ENCODE assay signal across 10 mouse cellular contexts in genomic region chr11:103285951-103286350, GRCm38 (mm10). TPM values are rescaled to one million over a fixed set of nuclear protein-coding genes. Genes with fewer than 3 reads are reported as not detected.
DNase-seq lines count a peak whose midpoint lies in the region; ATAC-seq lines count a peak whose summit lies in the region.
"Had no signal": no experiment of that assay in that cellular context is flagged by ENCODE, and none has a peak within 500 bp of the region (broad histone marks: within the 10 kb centered on the region; RNA-seq: fewer than 3 reads in every experiment).

No protein-coding gene starts in this region.

- H3K27me3 ChIP-seq in kidney, embryonic 16.5 days (ENCODE audit: insufficient read depth, low read length), result no peaks in the 10 kb centered on the region
- peaks cover 18% of the 10 kb centered on the region; the same call in 1 of the 2 replicates for H3K27me3 ChIP-seq in heart, embryonic 10.5 days (ENCODE audit: insufficient read depth, poor library complexity, severe bottlenecking)
- H3K27me3 ChIP-seq: hindbrain, embryonic 15.5 days had no signal

- ATAC-seq in kidney, embryonic 16.5 days (ENCODE audit: low FRiP score, low TSS enrichment), result peak; percentile 76; the same call in 1 of the 2 replicates

- H3K9me3 ChIP-seq in kidney, embryonic 16.5 days (ENCODE audit: low read length), result no peaks in the 10 kb centered on the region
- H3K9me3 ChIP-seq in heart, embryonic 10.5 days, result no peaks in the 10 kb centered on the region
- H3K9me3 ChIP-seq: hindbrain, embryonic 15.5 days had no signal

- no peak overlapping the region for H3K4me3 ChIP-seq in kidney, embryonic 16.5 days (ENCODE audit: low read length)
- H3K4me3 ChIP-seq in heart, embryonic 10.5 days, result no peak overlapping the region
- H3K4me3 ChIP-seq: hindbrain, embryonic 15.5 days had no signal

- no peak overlapping the region for H3K4me2 ChIP-seq in kidney, embryonic 16.5 days (replicated peaks; ENCODE audit: low read depth, low read length)
- H3K4me2 ChIP-seq: hindbrain, embryonic 15.5 days had no signal

- DNase-seq in kidney, adult 8-10 months, result no peak
- no peak for DNase-seq in heart, embryonic 10.5 days (ENCODE audit: low spot score)
- peak; percentile 60 to 62 for DNase-seq in kidney, postnatal 36 days
- peak; percentile 62 to 86 for DNase-seq in lung, postnatal 4 days
- DNase-seq in left cerebral cortex, adult 9 months (ENCODE audit: low spot score in 2 of 2), result no peak
- no peak for DNase-seq in spleen, postnatal 36 days (ENCODE audit: low spot score in 2 of 2)
- DNase-seq in MN1 (ENCODE audit: low spot score), result no peak
- DNase-seq: right cerebral cortex, postnatal 14 days had no signal

- H3K9ac ChIP-seq in kidney, embryonic 16.5 days (replicated peaks; ENCODE audit: low read length), result peak overlapping the region; percentile 37; the same call in 1 of the 2 replicates
- H3K9ac ChIP-seq: hindbrain, embryonic 15.5 days had no signal

- peaks cover 10% of the 10 kb centered on the region for H3K4me1 ChIP-seq in kidney, embryonic 16.5 days (ENCODE audit: insufficient read depth, low read length)
- peaks cover 19% of the 10 kb centered on the region for H3K4me1 ChIP-seq in heart, embryonic 10.5 days
- H3K4me1 ChIP-seq: hindbrain, embryonic 15.5 days had no signal

- WGBS in kidney, embryonic 16.5 days, result 26% methylated on average over 6 of the region's 6 CpGs
- 31% methylated on average over 5 of the region's 6 CpGs for WGBS in heart, embryonic 10.5 days

- H3K36me3 ChIP-seq in kidney, embryonic 16.5 days (ENCODE audit: insufficient read depth, low read length), result no peaks in the 10 kb centered on the region
- H3K36me3 ChIP-seq in heart, embryonic 10.5 days, result no peaks in the 10 kb centered on the region
- H3K36me3 ChIP-seq: hindbrain, embryonic 15.5 days had no signal

- H3K27ac ChIP-seq in kidney, embryonic 16.5 days (ENCODE audit: low read length), result peak overlapping the region; percentile 41
- peak overlapping the region; percentile 64 for H3K27ac ChIP-seq in heart, embryonic 10.5 days
- H3K27ac ChIP-seq: hindbrain, embryonic 15.5 days had no signal

RNA-seq across cellular contexts. Expression of gene Map3k14, which starts 18.7 kb away (rescaled TPM):
- polyA plus RNA-seq in kidney, embryonic 16.5 days (2015; fragmentation: Nextera tagmentation; extraction: Ambion mirVana), result 5.3 and 6.7 TPM in 2 replicates
- polyA plus RNA-seq in heart, embryonic 10.5 days (2016; fragmentation: Nextera tagmentation; extraction: Ambion mirVana), result 1.7 and 2.1 TPM in 2 replicates

Comparison
In these comparisons a context has a peak if more than half of its experiments do, and no peak if none do; other contexts are left out.
1. DNase-seq: peak in kidney, postnatal 36 days (2 of 2) and lung, postnatal 4 days (2 of 2); none in kidney, adult 8-10 months (0 of 2), heart, embryonic 10.5 days (single experiment), left cerebral cortex, adult 9 months (0 of 2), spleen, postnatal 36 days (0 of 2) and MN1 (single experiment).